Mouse (Mus musculus) hindbrain, postnatal 0 days (tissue): ENCODE measurements around the gene Kif3a. TPM values are rescaled to one million over a fixed set of nuclear protein-coding genes. Genes with fewer than 3 reads are reported as not detected.

Experiments used
- ATAC-seq: fragments of 200-750 bp; cut with Nextera tagmentation; 2 replicates; pipeline ENCODE4 v1.8.0; 2017; ENCODE audit warnings: mild to moderate bottlenecking, moderate TSS enrichment, moderate library complexity
- DNase-seq: peaks from one replicate; pipeline ENCODE4 v3.0.0-alpha.2; 2015; ENCODE audit warnings: low spot score
- H3K27ac ChIP-seq: fragments of 300-500 bp; sonication (generic); 2 replicates; pipeline ENCODE4 v1.5.1; 2014; ENCODE audit warnings: mild to moderate bottlenecking
- H3K27me3 ChIP-seq: fragments of 300-500 bp; sonication (generic); 2 replicates; pipeline ENCODE4 v1.6.1; 2014; ENCODE audit warnings: low read length, mixed read lengths; ENCODE audit not compliant: insufficient read depth
- H3K36me3 ChIP-seq: fragments of 300-500 bp; sonication (generic); 2 replicates; pipeline ENCODE4 v1.6.1; 2014; ENCODE audit warnings: low read length, mixed read lengths; ENCODE audit not compliant: insufficient read depth
- H3K4me1 ChIP-seq: fragments of 300-500 bp; sonication (generic); 2 replicates; pipeline ENCODE4 v1.6.1; 2014; ENCODE audit warnings: antibody characterized with exemption, low read length, mixed read lengths; ENCODE audit not compliant: insufficient read depth
- H3K4me2 ChIP-seq: fragments of 300-500 bp; sonication (generic); 2 replicates; pipeline ENCODE4 v1.6.1; 2014; ENCODE audit warnings: low read depth, mild to moderate bottlenecking, low read length, moderate library complexity, mixed read lengths
- H3K4me3 ChIP-seq: fragments of 300-500 bp; sonication (generic); 2 replicates; pipeline ENCODE4 v1.5.1; 2014; ENCODE audit warnings: low read length
- H3K9ac ChIP-seq: fragments of 300-500 bp; sonication (generic); replicated peaks from 2 replicates; pipeline ENCODE4 v1.6.1; 2014; ENCODE audit warnings: mild to moderate bottlenecking, low read length, moderate library complexity, mixed read lengths
- H3K9me3 ChIP-seq: fragments of 300-500 bp; sonication (generic); 2 replicates; pipeline ENCODE4 v1.6.1; 2016; ENCODE audit warnings: low read length, mixed read lengths
- CTCF ChIP-seq: IDR thresholded peaks from 2 replicates; pipeline ENCODE4 v1.5.1; 2016; ENCODE audit warnings: antibody characterized with exemption, control low read depth, low read depth
- WGBS: fragments of 180-500 bp; shearing (Covaris S2); extraction: QIAGEN DNeasy Blood & Tissue Kit; methylation state at CpG from one replicate; pipeline ENCODE4 v1.1.7; 2014; 5-methylcytosine and 5-hydroxymethylcytosine counted together
- polyA plus RNA-seq: library from polyadenylated mRNA; unstranded; fragments of >200 nt; fragmentation: Nextera tagmentation; extraction: Ambion mirVana; gene quantifications from 2 replicates; pipeline ENCODE4 v1.2.1, GENCODE M21; 2015
- total RNA-seq: library from RNA; depleted of rRNA; stranded (reverse); fragments of >200 nt; gene quantifications from 2 replicates; pipeline ENCODE4 v1.2.3, GENCODE M21; 2014

Kif3a gene
- total and polyA plus RNA-seq, 2 experiments from 2014 or later, result 82.9 to 344 TPM

DNA sequence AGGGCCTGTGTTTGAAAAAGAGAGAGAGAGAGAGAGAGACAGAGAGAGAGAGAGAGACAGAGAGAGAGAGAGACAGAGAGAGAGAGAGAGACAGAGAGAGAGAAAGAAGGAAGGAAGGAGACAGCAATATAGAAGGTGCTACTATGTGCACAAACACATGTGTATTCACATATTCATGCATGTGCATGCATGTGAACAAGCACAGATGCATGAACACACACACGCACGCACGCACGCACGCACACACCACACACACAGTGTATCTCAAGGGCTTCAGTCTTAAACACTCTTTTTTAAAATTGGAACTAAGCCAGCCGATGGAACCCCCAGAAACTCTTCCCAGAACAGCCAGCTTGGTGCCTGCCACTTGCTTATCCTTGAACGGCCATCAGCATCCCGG is 48.4 kb downstream of the Kif3a start:
- Histone ChIP-seq H3K36me3 (no peaks in the 10 kb centered on the region), H3K27ac (no peak overlapping the region), H3K9ac (no peak overlapping the region), H3K4me1 (no peaks in the 10 kb centered on the region), H3K4me3 (no peak overlapping the region), H3K4me2 (no peak overlapping the region), H3K9me3 (no peaks in the 10 kb centered on the region), H3K27me3 (no peaks in the 10 kb centered on the region)
- no peak for ATAC-seq
- TF ChIP-seq CTCF, result no peak
- 87% methylated on average over 8 of the region's 8 CpGs for WGBS
- no peak for DNase-seq

DNA sequence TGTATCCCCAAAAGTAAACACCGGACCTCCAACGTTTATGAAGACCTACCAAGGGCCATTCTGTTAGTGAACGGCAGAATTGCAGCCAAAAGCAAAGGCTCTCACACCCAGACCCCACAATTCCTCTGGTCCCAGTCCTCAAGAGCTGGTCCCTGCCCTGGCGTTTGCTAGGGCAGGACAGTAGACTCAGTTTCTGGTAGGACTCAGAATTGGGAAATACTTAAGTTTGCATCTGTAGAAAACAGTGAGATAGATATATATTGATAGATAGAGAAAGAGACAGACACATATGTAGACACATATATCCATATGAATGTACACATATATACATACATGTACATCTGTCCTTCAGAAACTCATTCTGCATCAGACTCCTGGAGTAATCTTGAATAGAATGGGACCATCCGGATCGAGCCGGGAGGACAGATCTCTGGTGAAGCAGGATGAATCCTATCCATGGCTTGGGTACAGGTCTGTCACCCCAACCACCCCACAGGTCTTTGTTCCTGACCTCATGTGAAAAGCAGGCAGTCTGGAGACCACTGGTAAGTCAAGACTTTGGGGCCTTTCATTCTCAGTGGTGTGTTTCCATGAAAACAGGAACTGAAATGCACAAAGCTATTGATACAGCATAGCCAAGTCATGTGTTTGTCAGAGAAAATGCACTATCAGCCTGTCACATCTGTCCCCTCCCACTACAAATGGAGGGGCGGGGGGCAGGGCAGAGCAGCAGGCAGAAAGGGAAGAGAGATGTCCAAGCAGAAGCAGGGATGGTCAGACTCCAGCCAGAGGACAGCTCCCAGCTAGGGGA is 49.8 kb downstream of the Kif3a start:
- H3K9me3 ChIP-seq, result no peaks in the 10 kb centered on the region
- no peaks in the 10 kb centered on the region for H3K36me3 ChIP-seq
- TF ChIP-seq CTCF, result no peak
- no peaks in the 10 kb centered on the region for H3K4me1 ChIP-seq
- H3K9ac ChIP-seq, result no peak overlapping the region
- no peak for ATAC-seq
- no peak for DNase-seq
- H3K27me3 ChIP-seq, result no peaks in the 10 kb centered on the region
- no peak overlapping the region for H3K4me2 ChIP-seq
- H3K27ac ChIP-seq, result no peak overlapping the region
- no peak overlapping the region for H3K4me3 ChIP-seq
- WGBS, result 86% methylated on average over 8 of the region's 8 CpGs

DNA sequence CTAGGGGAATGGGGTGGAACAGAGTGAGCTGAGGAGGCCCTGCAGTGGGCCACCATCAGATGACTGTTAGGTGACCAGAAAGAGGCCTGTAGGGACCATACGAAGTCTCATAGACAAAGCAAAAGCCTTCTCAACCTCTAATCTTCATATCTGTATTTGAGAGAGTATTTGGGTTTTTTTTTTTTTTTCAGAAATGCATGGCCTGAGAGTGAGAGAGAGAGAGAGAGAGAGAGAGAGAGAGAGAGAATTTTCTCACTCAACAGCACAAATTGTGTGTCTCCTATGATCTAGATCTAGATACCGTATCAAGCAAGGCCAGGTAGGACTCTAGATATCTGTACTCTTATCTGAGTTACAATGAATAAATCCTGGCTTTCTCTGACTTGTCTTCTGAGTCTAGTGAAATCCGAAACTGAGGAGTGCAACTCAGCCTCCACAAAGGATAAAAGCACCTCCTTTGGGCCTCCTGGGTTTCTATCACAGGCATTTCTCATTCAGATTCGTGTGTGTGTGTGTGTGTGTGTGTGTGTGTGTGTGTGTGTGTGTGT is 50.5 kb downstream of the Kif3a start:
- H3K27ac ChIP-seq, result no peak overlapping the region
- H3K4me1 ChIP-seq, result no peaks in the 10 kb centered on the region
- ATAC-seq (no peak), DNase-seq (no peak)
- H3K27me3 ChIP-seq, result no peaks in the 10 kb centered on the region
- no peak overlapping the region for H3K4me2 ChIP-seq
- no peaks in the 10 kb centered on the region for H3K36me3 ChIP-seq
- 73% methylated on average over 4 of the region's 4 CpGs for WGBS
- no peak overlapping the region for H3K4me3 ChIP-seq
- no peak for TF ChIP-seq CTCF
- H3K9me3 ChIP-seq, result no peaks in the 10 kb centered on the region
- H3K9ac ChIP-seq, result no peak overlapping the region

DNA sequence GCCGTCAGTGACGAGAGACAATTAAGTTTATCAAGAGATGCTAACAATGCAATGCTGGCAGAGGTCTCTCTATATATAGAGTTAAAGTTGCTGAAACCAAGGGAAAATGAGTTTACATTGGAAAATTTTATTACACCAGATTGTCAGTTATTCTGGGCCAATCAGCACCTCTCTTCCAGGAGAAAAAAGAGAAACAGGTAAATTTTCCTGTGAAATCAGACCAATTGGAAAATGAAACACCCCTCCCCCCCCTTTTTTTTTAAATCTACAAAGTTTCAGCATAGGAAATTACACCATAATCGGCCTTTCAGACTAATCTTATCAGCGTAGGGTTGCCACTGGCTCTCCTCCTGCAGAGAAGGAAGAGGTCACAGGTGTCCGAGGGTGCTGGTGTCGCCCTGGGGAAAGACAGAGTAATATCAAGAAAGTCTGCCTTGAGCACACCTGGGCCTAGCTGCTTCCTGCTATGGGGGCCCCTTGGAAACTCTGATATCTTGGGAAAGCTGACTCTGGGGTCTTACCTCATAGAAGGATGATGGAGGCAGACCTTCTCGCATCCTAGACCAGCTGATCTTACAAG is 51.5 kb downstream of the Kif3a start, which contains the start of gene Il4:
TSS of gene Il4 (minus strand) at position 51 of the 580 bp plus-strand sequence.
- TF ChIP-seq CTCF, result no peak
- no peak within 1 kb of the TSS for H3K4me2 ChIP-seq
- H3K9me3 ChIP-seq, result no peaks in the 10 kb centered on the region
- no peak for ATAC-seq
- no peaks in the 10 kb centered on the region for H3K27me3 ChIP-seq
- no peaks in the 10 kb centered on the region for H3K36me3 ChIP-seq
- no peaks in the 10 kb centered on the region for H3K4me1 ChIP-seq
- DNase-seq, result no peak
- H3K9ac ChIP-seq, result no peak within 1 kb of the TSS
- no peak within 1 kb of the TSS for H3K4me3 ChIP-seq
- no peak within 1 kb of the TSS for H3K27ac ChIP-seq
- 90% methylated on average over 7 of the region's 7 CpGs for WGBS

DNA sequence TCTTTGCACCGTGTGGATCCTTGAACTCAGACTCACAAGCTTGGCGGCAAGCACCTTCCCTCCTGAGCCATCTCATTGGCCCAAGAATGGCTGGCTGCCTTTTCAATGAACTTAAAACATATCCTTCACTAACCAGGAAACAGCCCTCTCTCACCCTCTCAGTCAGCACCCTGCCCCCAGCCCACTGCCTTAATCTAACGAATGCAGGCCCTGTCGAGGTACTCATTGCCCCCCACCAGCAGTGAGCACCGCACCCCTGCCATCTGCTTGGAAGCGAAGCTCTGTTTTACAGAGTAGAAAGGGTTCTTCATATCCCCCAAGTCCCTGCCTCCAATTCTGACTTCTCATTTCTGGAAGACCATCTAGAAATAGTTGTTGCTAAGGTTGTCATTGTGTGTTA is 52.2 kb downstream of the Kif3a start:
- Histone ChIP-seq H3K27me3 (no peaks in the 10 kb centered on the region), H3K36me3 (no peaks in the 10 kb centered on the region), H3K4me2 (no peak overlapping the region), H3K4me3 (no peak overlapping the region), H3K9me3 (no peaks in the 10 kb centered on the region), H3K9ac (no peak overlapping the region), H3K27ac (no peak overlapping the region), H3K4me1 (no peaks in the 10 kb centered on the region)
- DNase-seq, result no peak
- TF ChIP-seq CTCF, result no peak
- ATAC-seq, result no peak
- WGBS, result 65% methylated on average over 6 of the region's 6 CpGs

DNA sequence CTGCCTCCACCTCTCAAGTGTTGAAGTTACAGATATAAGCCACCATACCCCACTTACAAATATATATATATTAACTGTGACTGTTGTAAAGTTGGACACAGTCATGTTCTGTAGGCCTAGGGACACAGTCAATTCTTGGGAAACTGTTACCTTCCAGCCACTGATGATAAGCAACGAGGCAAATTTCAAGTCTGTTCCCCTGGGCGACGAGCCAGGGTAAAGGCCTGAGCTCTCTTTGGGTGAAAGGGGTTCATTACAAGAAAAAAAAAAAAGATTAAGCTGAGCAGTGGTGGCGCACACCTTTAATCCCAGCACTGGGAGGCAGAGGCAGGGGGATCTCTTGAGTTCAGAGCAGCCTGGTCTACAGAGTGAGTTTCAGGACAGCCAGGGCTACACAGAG is 52.9 kb downstream of the Kif3a start:
- Histone ChIP-seq H3K4me2 (no peak overlapping the region), H3K9me3 (no peaks in the 10 kb centered on the region), H3K36me3 (no peaks in the 10 kb centered on the region), H3K27me3 (no peaks in the 10 kb centered on the region), H3K27ac (no peak overlapping the region), H3K9ac (no peak overlapping the region), H3K4me1 (no peaks in the 10 kb centered on the region), H3K4me3 (no peak overlapping the region)
- TF ChIP-seq CTCF, result no peak
- ATAC-seq (no peak), DNase-seq (no peak)
- WGBS, result 87% methylated on average over 4 of the region's 4 CpGs
